Mouse (Mus musculus) C2C12 (cell line): ENCODE results near the gene Flrt1.

Source experiments
- CEBPB ChIP-seq: IDR thresholded peaks from one replicate; pipeline ENCODE4 v1.6.1; 2011; ENCODE audit warnings: low read depth, mild to moderate bottlenecking, control low read depth, moderate library complexity
- CTCF ChIP-seq: IDR thresholded peaks from one replicate; pipeline ENCODE4 v1.5.1; 2011; ENCODE audit not compliant: control insufficient read depth, insufficient read depth, insufficient read length
- FOSL1 ChIP-seq: IDR thresholded peaks from one replicate; pipeline ENCODE4 v1.8.0; 2011; ENCODE audit warnings: mild to moderate bottlenecking, low read length; ENCODE audit not compliant: poor library complexity, insufficient read depth, severe bottlenecking
- MAX ChIP-seq: IDR thresholded peaks from one replicate; pipeline ENCODE4 v1.6.1; 2011; ENCODE audit warnings: mild to moderate bottlenecking, control low read depth
- MYOD1 ChIP-seq: IDR thresholded peaks from one replicate; pipeline ENCODE4 v1.6.1; 2011; ENCODE audit warnings: low read depth; ENCODE audit not compliant: control insufficient read depth, insufficient read length
- MYOG ChIP-seq: IDR thresholded peaks from one replicate; pipeline ENCODE4 v1.6.1; 2011; ENCODE audit not compliant: control insufficient read depth, insufficient read length; ENCODE audit errors: extremely low read depth
- USF1 ChIP-seq: IDR thresholded peaks from one replicate; pipeline ENCODE4 v1.6.1; 2011; ENCODE audit warnings: low read depth, mild to moderate bottlenecking, control low read depth, moderate library complexity

DNA sequence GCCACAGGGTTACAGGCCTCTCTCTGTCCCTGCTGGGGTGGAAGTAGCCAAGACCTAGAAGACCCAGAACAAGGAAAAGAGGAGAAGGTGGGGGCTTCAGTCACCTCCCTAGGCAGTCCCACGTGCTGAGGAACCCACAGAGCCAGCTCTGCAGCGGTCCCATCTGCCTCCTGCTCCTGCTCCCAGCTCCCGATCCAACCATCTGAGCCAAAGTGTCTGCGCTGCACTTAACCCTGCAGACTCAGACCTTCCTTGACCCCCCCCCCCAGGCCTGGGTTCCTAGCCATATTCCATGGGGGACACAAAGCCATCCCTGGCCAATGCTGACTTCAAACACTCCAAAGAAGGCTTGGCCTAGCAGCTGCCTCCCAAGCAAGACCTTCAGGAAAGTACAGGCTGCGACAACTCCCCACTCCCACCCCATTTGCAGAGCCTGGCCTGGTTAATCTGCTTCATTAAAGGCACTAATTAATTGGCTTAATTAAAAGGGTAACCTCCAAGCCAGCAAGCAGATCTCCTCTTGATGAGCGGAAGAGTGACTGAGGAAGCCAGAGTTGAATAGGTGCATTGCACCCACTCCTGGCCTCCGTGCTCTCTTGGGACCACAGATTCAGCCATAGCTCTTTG lies 45.9 kb upstream of the Flrt1 start:
- TF ChIP-seq MAX (no peak), USF1 (no peak), MYOG (no peak), CTCF (no peak), CEBPB (no peak), FOSL1 (no peak), MYOD1 (no peak)
